Mouse (Mus musculus) cerebellum, postnatal 10 days (tissue): Measurements from ENCODE around the gene Gdf15.
"Not testable (repeated sequence)": the region's sequence is repeated elsewhere in the genome, so short reads cannot be mapped to it uniquely, and the experiment has no call there.

Experiments used
- DNase-seq, 2 experiments: peaks; one replicate each; pipeline ENCODE4 v3.0.0; 2021; ENCODE audit warnings: mixed read lengths in 2 of 2

Gdf15 gene

DNA sequence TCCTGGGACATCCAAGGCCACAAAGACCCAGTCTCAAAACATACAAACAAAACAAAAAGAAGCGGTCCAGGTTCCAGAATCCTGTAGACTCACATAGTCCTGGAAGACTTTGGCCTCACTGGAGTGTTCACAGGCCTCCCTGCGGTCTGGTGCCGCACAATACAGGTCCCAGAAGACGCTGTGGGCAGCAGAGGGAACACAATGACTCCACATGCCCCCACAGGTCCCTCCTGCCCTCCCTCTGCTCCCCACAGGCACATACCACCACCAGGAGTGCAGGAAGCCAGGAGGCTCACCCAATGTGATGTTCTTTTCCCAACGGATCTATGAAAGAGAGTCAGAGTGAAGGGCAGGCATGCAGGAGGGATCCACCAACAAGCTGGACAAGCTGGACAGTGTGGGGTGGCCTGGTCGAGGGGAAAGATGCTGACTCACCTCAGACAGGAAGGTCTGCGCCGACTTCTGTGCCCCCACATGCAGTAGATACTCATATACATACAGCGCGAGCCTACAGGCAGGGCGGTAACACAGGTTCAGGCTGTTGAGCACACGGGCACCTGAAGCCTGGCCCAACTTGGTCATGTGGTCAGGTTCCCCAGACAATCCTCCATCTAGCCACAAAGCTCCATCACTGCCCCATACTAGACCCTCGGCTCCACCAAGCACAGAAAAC is 30.0 kb downstream of the Gdf15 start:
- DNase-seq = peak in 1 of 2 experiments; percentile 22

DNA sequence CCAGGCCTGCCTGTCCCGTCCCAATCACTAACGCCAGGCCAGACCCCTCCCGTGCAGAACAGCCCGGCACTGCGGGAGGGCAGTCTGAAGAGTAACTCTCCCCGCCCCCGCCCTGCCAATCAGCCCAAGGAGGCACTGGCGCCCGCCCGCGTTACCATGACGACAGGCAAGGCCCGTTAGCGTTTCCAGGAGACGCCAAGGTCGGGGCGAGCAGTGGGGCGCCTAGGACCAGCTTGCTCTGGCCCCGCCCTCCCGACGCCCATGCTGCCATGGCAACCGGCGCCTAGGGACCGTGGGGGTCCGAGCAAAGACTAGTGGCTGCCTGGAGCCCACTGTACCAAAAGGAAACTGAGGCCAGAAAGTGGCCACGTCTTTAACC is 31.0 kb downstream of the Gdf15 start:
- DNase-seq = peak; percentile 98 to 99

DNA sequence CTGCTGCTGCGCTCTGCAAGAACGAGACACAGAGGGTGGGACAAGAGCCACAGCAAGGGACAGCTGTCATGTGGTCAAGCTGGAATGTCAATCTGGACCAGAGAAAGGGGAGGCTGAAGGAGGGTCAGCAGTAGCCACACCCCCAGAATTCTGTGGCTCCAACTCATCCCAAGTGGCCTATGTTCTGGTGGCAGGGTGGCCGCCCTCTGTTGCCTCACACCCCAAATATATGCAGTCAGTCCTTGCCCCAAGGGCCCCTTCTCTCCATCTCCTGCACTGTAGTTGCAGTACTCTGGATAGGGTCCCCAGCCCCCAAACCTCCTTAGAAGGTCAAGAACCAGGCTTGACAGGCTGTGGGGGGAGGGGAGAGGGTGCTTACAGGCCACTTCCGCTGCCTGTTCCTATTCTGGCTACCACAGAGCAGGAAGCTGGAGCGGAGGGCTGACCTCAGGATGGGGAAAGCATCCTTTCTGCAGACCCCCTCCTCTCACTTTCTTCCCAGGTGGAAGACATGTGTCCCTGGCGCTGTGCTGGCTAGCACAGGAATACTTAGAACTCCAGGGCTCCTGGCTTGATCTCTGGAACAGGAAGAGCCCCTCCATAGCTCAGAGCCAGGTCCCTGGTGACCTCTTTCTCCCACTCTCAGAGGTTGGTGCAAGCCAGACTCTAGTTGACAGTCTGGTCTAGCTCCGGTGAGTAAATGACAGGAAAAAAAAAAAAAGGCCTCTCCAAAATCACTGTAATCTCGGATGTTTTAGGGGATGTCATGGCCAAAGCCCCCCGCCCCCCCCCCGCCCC is 31.6 kb downstream of the Gdf15 start:
- DNase-seq = peak; percentile 68 to 80

DNA sequence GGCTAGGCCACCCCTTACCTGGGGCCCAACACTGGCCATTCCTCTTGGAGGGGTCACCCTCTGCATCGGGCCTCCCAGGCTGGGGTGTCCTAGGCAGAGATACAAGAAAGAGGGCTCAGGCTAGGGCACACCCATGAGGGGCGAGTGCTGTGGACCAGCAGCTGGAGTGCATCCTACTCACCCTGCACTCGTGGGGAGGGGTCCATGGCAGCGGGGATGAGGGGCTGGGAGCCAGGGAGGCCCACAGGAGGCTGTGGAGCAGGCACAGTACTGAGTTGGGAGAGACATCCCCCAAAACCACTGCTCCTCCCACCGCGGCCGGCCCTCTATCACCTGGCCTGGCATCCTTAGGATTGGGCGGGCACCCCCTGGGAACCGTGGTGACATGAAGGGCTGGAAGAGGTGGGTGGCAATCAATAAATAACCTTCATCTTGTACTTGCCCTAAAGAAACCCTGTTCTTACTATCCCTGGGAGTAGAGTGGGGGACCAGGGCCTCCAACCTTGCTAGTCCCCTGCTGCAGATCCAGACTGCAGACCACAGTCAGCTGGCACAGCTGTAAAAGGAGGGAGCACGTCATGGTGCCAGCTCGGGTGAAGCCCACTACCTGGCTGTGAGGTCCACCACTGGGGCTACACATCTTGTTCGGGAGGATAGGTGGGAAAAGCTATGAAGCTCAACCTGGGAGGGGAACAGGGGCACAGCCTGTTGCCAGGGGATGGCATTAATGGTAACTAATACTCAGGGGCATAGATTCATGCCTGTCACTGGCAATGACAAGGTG is 32.6 kb downstream of the Gdf15 start:
- DNase-seq = no peak

DNA sequence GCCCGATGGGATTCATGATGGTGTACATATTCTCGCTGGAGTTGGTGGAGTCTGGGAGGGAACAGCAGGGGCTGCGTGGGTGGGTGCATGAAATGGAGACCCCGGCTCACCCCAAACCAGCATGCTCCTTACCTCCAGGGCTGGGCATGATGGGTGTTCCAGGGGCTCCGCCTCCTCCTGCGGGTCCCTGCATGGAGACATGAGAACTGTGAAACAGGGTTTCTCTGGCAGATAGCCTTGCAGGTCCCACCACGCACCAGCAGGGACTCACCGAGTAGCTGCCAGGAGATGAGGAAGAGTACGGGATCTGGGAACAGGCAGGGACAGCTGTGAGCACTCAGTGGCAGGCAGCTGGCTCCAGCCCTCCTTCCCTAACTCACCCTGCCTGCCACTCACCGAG is 33.5 kb downstream of the Gdf15 start:
- DNase-seq = no peak

DNA sequence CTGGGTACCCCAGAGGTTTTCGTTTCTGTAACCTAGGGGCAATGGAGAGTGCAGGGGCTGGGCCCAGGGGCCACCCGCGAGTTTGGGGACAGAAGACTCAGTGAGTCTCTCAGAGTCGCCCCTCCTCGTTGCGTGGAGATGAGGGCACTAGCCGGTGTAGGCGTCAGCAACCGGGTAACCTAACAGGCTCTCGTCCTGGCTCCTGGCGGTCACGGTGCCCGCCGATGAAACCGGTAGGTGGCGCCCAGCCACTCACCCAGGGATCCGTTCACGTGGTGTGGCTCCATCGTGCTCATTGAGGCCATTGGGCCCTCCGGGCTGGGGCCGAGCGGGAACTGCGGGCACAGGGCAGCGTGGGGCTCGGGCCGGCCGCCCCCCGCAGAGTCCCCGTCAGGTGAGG is 34.0 kb downstream of the Gdf15 start:
- peak; percentile 89 for DNase-seq

DNA sequence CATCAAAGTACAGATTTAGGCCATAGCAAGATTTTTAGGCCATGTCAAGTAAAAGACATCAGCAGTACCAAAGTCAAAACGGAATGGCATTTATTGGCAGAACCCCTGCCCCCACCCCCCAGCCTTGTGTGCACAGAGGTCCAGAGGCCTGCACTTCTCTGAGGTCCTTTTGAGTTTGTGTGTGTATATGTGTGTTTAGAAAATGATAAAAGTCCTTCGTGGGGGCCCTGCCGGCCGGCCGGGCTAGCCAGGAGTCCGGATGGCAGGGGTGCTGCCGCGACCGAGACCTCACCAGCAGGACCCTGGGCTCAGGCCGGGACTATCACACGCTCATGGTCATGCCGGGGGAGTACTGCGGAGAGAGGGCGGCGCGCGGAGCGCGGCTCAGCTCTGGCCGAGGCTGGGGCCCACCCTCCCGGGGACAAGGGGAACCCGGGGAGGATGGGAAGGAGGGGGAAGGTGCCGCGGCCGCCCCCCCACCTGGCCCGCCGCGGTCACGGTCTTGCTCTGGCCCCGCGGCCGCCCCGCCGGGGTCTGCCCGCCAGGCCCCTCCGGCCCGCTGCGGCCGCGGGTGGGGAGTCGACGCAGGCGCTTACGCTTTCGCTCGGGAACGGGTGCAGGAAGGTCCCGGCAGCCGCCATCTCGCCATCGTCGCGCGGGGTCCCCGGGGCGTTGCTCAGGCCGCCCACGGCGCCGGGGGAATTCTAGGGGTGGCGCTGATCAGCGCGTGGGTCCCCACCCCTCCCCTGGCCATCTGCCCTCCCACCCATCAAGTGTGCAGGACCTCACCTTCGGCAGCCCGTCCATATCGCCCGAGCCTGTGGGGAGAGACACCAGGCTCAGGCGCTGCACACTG is 34.6 kb downstream of the Gdf15 start:
- DNase-seq = peak in 1 of 2 experiments; percentile 47

DNA sequence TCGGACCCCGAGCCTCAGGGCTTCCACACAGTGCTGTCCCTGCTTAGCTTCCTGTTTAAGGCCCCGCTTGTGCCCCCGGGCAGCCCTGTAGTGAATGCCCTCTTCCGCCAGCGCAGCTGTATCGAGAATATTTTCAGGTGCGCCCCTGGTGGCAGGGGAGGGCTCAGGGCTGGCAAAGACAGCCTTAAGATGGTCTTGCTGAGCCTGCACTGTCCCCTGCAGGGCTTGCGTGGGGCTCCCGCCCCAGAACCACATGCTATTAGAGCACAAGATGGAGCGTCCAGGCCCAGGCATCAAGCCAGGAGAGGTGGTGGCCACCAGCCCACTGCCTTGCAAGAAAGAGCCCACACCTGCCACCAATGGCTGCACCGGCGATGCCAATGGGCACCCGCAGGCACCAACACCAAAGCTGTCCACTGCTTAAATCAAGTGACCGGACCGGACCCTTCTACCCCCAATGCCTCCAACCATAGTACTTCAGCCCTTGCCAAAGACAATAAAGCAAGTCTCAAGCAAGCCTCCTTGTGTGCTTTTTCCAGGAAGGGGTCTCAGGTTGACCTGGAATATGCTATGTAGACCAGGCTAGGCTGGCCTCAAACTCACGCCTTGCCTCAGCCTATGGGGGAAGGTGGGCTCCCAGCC is 35.4 kb downstream of the Gdf15 start:
- peak; percentile 85 to 88 for DNase-seq

DNA sequence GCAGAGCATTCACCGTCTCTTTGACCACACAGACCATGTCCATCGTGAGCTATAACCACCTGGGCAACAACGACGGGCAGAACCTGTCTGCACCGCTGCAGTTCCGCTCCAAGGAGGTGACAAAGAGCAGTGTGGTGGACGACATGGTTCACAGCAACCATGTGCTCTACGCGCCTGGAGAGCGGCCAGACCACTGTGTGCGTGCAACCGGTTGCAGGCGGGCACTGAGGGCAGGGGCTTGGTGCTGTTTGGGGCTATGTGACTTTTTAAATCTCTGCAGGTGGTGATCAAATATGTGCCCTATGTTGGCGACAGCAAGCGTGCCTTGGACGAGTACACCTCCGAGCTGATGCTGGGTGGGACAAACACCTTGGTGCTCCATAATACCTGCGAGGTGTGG is 36.0 kb downstream of the Gdf15 start:
- peak in 1 of 2 experiments; percentile 58 for DNase-seq

DNA sequence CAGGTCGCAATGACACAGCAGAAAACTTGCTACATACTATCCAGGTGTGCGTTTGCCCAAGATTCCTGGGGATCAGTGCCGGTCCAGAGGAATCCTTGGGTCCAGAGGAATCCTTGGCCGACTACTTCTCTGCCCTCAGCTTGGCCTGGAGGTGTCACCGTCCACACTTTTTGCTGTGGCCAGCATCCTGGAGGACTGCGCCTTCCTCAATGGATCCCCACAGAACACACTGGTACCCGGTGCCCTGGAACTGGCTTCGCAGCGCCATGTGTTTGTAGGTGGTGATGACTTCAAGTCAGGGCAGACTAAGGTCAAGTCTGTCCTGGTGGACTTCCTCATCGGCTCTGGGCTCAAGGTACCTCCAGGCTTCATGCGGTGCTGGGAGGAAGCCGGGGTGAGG is 36.4 kb downstream of the Gdf15 start:
- DNase-seq = no peak

DNA sequence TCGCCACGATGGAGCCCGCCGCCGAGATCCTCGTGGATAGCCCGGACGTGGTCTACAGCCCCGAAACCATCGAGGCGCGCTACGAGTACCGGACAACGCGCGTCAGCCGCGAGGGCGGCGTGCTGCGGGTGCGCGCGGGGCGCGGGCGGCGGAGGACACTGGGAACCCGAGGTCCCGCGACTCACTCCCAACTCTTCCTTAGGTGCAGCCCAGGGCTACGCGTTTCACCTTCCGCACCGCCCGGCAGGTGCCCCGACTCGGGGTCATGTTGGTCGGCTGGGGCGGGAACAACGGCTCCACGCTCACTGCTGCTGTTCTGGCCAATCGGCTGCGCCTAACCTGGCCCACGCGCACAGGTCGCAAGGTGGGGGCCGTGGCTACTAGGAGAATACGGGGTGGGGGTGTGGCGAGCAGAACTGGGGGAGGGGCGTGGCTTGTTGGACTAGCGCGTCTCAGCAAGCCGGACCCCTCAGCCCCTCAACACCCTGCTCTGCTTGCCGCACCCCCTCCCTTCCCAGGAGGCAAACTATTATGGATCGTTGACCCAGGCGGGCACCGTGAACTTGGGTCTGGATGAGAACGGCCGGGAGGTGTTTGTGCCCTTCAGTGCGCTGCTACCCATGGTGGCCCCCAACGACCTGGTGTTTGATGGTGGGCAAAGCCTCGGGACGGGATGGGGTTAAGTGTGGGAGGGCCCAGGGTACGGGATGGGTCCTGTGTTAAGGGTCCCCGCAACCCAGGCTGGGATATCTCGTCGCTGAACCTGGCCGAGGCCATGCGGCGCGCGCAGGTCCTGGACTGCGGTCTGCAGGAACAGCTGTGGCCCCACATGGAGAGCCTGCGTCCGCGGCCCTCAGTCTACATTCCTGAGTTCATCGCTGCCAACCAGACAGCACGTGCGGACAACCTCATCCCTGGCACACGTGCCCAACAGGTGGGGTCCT is 37.4 kb downstream of the Gdf15 start:
- peak; percentile 74 to 76 for DNase-seq

DNA sequence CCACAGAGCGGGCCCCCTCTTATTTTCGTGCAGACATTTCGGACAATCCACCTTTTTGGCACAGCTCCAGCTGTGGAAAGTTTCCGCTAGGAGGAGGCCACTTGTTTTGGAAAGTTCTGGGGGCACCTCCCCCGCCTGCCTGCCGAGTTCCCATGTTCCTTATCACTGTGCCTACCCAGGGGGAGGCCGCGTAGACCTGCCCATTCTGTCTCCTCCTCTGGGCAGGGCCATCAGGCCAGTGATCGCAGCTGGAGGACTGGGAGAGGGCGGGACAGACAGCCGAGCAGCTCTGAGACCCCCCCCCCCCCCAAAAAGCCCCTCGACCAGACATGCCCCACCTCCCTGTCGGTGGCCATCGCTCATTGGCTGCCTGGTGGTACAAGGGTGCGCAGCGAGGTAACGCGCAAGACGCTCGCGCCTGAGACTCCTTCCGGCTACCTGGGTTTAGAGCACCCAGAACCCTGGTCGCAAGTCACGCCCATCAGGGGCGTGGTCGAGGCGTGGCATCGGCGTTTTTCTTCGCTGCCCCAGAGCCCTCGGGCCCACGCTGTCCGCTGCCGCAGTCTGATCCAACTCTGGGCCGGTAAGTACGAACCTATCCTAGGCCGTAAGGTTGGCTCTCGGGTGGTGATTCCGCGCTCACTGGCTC is 38.2 kb downstream of the Gdf15 start, which contains the start of gene Isyna1:
TSS of gene Isyna1 (plus strand) at position 413 of the 649 bp plus-strand sequence.
- peak; percentile 81 to 86 for DNase-seq

DNA sequence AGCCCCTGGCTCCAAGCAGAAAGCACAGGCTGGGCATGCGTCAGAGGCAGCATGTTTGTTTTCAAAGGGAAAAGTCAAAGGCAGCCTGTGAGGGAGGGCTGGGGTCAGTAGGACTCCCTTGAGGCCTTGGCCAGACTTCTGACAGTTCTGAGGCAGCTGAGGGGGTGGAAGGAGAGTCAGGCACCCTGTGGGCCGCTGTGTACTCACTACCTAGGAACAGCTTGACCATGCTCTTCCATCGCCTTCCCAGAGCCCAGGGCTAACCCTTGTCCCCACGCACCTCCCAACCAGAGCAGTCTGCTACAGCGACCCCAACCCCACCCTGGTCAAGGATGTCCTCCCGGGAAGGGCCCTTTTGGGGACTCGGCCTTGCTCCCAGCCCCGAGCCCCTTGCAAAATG is 39.1 kb downstream of the Gdf15 start:
- DNase-seq = no peak

DNA sequence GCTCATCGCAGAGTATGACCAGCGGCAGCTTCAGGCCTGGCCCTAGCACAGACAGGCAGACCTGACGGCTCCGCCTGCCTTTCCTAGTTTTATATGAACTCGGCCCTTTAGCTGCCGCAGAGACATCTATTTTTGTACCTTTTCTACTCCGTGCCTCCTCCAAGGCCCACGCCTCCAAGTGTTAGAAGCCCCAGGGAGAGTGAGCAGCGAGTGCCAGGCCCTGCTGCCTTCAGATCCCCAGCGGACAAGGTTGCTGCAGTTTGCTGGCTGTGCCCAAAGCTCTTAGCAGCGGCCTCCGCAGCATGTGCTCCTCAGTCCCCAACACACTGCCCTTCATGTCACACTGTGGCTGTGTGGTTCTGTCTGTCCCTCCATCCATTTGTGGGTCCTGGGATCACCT is 40.7 kb downstream of the Gdf15 start:
- DNase-seq = no peak

DNA sequence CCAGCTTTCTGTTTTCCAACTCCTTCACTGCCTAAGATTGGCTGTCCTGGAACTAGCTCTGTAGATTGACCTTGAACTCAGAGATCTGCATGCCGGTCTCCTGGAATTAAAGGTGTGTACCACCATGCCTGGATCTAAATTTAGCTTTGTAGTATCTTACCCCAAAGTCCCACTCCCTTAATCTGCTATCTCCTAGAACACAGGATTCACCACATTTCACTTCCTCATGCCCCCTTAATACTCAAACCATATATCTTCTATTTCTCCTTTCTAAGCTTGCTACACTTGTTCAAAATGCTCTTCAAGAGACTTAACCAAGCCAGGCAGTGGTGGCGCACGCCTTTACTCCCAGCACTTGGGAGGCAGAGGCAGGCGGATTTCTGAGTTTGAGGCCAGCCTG is 44.3 kb downstream of the Gdf15 start:
- DNase-seq = not testable (repeated sequence)

DNA sequence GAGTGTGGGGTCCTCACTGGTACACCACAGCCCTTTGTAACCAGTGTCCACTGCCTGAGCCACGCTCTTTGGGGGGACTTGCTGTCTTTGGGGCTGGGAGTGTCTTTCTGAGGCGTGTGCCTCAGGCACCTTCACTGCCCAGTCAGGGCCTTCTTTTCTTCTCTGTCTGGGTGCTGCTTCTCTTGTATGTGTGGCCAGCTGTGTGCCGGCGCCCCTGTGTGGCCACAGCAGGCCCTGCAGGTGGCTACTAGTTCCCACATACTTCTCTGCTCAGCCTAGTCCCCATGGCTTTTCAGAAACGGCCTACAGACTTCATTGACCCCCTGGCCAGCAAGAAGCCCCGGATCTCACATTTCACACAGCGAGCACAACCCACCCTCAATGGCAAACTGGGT is 47.0 kb downstream of the Gdf15 start:
- peak; percentile 63 to 65 for DNase-seq

DNA sequence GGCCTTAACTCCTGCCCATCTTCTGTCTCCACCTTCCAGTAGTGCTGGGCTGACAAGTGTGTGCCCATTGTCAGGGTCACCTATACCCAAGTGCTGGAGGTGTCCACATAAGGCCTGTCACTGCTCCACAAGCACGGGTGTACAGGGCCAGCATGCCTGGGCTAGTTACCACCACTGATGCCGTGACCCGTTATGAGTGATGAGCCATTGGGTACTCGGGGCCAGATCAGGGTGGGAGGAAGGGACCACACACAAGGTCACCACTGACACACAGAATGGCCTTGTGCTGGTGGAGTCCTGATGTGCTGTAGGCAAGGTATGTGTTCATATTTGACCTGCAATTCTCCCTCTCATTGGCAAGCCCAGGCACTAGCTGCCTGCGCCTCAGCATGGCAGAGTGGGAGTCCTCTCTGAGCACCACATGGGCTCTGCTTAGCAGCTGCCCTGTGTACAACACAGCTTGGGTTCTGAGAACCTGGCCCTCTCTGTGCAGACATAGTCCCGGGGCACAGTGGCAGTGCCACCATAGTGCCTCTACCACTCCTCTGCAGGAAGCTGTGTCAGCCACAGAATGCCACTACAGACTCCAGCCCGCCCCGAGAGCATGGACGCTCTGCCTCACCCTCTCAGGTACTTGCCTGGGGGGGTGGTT is 47.5 kb downstream of the Gdf15 start:
- DNase-seq = no peak

DNA sequence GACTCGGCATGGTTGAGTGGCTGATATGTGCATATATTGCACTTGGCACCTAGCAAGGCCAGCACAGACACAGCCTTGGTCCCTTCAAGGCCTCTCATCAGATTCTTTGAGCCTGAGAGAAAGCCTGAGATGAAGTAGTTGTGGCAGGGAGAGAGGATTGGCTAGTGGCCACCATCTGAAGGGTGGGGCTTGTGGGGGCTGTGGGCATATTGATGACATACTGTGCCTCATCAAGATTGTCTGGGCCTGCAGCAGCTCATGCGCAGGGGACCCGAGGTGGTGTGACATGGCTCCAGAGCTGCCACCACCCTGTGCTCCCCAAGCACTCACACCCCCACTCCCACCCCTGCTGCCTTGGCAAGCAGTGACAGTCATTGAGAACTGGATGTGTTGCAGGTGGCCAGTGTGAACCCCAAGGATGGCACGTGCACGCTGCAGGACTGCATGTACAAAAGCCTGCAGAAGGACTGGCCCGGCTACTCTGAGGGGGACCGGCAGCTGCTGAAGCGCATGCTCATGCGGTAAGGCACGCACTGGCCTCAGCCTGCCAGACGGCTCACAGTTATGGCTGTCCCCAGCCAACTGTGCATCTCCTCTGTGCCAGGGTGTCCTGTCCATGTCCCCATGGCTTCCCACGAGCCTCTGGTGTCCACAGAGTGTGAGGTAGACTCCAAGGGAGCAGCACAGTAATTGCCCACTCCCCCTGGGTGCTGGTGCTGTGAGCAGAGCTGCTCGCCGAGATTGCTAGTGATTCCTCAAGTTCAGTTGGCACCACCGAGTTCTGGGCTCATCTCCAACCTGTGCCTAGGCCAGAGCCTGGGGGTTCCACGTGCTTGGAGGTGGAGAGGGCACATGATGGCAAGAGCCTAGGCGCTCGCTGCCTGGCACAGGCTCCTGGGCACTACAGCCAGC is 48.5 kb downstream of the Gdf15 start:
- peak; percentile 90 to 94 for DNase-seq
